Mouse (Mus musculus) MEL (cell line): ENCODE results near the gene Dnm2. TPM values are rescaled to one million over a fixed set of nuclear protein-coding genes. Genes with fewer than 3 reads are reported as not detected.

Experiments used
- DNase-seq: peaks from one replicate; pipeline ENCODE4 v3.0.0; 2011; ENCODE audit warnings: low read depth, low spot score
- H3K27ac ChIP-seq: 2 replicates; pipeline ENCODE4 v1.5.1; 2012; ENCODE audit warnings: low read depth, mild to moderate bottlenecking, control low read depth, low read length, moderate library complexity; ENCODE audit not compliant: control insufficient read depth
- H3K27me3 ChIP-seq, 2 experiments: fragments of 150-350 bp in 1 of 2; sonication (generic) in 1 of 2; 2 replicates each; pipeline ENCODE4 v1.6.1; 2012; ENCODE audit warnings: low read length in 2 of 2, mild to moderate bottlenecking in 2 of 2, improper control_type of control experiment in 1 of 2, moderate library complexity in 1 of 2; ENCODE audit not compliant: insufficient read depth in 2 of 2, control insufficient read depth in 1 of 2
- H3K36me3 ChIP-seq, 2 experiments: 2 replicates each; pipeline ENCODE4 v1.6.1; 2012 to 2014; ENCODE audit warnings: low read length in 2 of 2, improper control_type of control experiment in 1 of 2, inconsistent platforms in 1 of 2, mild to moderate bottlenecking in 1 of 2; ENCODE audit not compliant: insufficient read depth in 2 of 2, control insufficient read depth in 1 of 2
- H3K4me1 ChIP-seq, 2 experiments: fragments of 150-350 bp in 1 of 2; sonication (generic) in 1 of 2; 2 replicates each; pipeline ENCODE4 v1.6.1; 2012; ENCODE audit warnings: low read length in 2 of 2, improper control_type of control experiment in 1 of 2, mild to moderate bottlenecking in 1 of 2; ENCODE audit not compliant: insufficient read depth in 2 of 2, control insufficient read depth in 1 of 2
- H3K4me3 ChIP-seq, 2 experiments: fragments of 150-350 bp in 1 of 2; sonication (generic) in 1 of 2; 2 replicates each; pipeline ENCODE4 v1.5.1; 2012; ENCODE audit warnings: low read depth in 2 of 2, low read length in 2 of 2, mild to moderate bottlenecking in 2 of 2, moderate library complexity in 2 of 2, control low read depth in 1 of 2, improper control_type of control experiment in 1 of 2; ENCODE audit not compliant: control insufficient read depth in 1 of 2, insufficient read depth in 1 of 2
- H3K79me2 ChIP-seq: 2 replicates; pipeline ENCODE4 v1.6.1; 2012; ENCODE audit warnings: mild to moderate bottlenecking, low read length, moderate library complexity; ENCODE audit not compliant: control insufficient read depth, poor library complexity, insufficient read depth
- H3K9ac ChIP-seq: 2 replicates; pipeline ENCODE4 v1.6.1; 2012; ENCODE audit warnings: low read depth, mild to moderate bottlenecking, control low read depth, low read length, moderate library complexity; ENCODE audit not compliant: control insufficient read depth, poor library complexity, severe bottlenecking
- H3K9me3 ChIP-seq: fragments of 150-350 bp; sonication (generic); replicated peaks from 2 replicates; pipeline ENCODE4 v1.6.1; 2012; ENCODE audit warnings: mild to moderate bottlenecking, low read length, improper control_type of control experiment, moderate library complexity; ENCODE audit not compliant: insufficient read depth
- CHD2 ChIP-seq: IDR thresholded peaks from 2 replicates; pipeline ENCODE4 v1.6.1; 2011; ENCODE audit warnings: low read length, improper control_type of control experiment
- CTCF ChIP-seq, 3 experiments: IDR thresholded peaks in 2 of 3; conservative IDR thresholded peaks in 1 of 3; 2 replicates each; pipeline ENCODE4 v1.5.1; 2011 to 2012; ENCODE audit warnings: low read length in 3 of 3, low read depth in 2 of 3, mild to moderate bottlenecking in 2 of 3, improper control_type of control experiment in 1 of 3, inconsistent platforms in 1 of 3, mixed read lengths in 1 of 3, moderate library complexity in 1 of 3; ENCODE audit not compliant: control insufficient read depth in 1 of 3, insufficient read depth in 1 of 3, poor library complexity in 1 of 3, severe bottlenecking in 1 of 3
- ELF1 ChIP-seq: IDR thresholded peaks from 2 replicates; pipeline ENCODE4 v1.6.1; 2014; ENCODE audit warnings: low read depth, mild to moderate bottlenecking, inconsistent platforms, low read length, improper control_type of control experiment, moderate library complexity
- EP300 ChIP-seq, 2 experiments: IDR thresholded peaks; 2 replicates each; pipeline ENCODE4 v1.6.1; 2011; ENCODE audit warnings: improper control_type of control experiment in 2 of 2, low read length in 2 of 2, low read depth in 1 of 2, mild to moderate bottlenecking in 1 of 2
- ETS1 ChIP-seq: IDR thresholded peaks from 2 replicates; pipeline ENCODE4 v1.6.1; 2012; ENCODE audit warnings: low read depth, mild to moderate bottlenecking, inconsistent platforms, low read length, improper control_type of control experiment, moderate library complexity
- GABPA ChIP-seq: IDR thresholded peaks from 2 replicates; pipeline ENCODE4 v1.6.1; 2012; ENCODE audit warnings: low read depth, mild to moderate bottlenecking, inconsistent platforms, low read length, improper control_type of control experiment, moderate library complexity
- GATA1 ChIP-seq: IDR thresholded peaks from 2 replicates; pipeline ENCODE4 v1.6.1; 2011; ENCODE audit warnings: low read depth, low read length, improper control_type of control experiment
- JUND ChIP-seq: IDR thresholded peaks from 2 replicates; pipeline ENCODE4 v1.6.1; 2011; ENCODE audit warnings: low read depth, mild to moderate bottlenecking, improper control_type of control experiment, low read length
- KAT2A ChIP-seq: conservative IDR thresholded peaks from 2 replicates; pipeline ENCODE4 v1.6.1; 2012; ENCODE audit warnings: low read depth, low read length, improper control_type of control experiment, inconsistent platforms
- MAFK ChIP-seq: IDR thresholded peaks from 2 replicates; pipeline ENCODE4 v1.6.1; 2011; ENCODE audit warnings: low read depth, mild to moderate bottlenecking, low read length, improper control_type of control experiment, borderline replicate concordance
- MAX ChIP-seq: IDR thresholded peaks from 2 replicates; pipeline ENCODE4 v1.6.1; 2011; ENCODE audit warnings: low read length, improper control_type of control experiment
- MEF2A ChIP-seq: IDR thresholded peaks from 2 replicates; pipeline ENCODE4 v1.6.1; 2014; ENCODE audit warnings: low read depth, mild to moderate bottlenecking, inconsistent platforms, low read length, improper control_type of control experiment; ENCODE audit not compliant: poor library complexity, insufficient replicate concordance, severe bottlenecking; ENCODE audit errors: extremely low read depth
- MYB ChIP-seq: IDR thresholded peaks from 2 replicates; pipeline ENCODE4 v1.6.1; 2011; ENCODE audit warnings: mild to moderate bottlenecking, low read depth, low read length, improper control_type of control experiment
- NELFE ChIP-seq: IDR thresholded peaks from 2 replicates; pipeline ENCODE4 v1.6.1; 2011; ENCODE audit warnings: low read depth, low read length, improper control_type of control experiment
- NRF1 ChIP-seq: IDR thresholded peaks from 2 replicates; pipeline ENCODE4 v1.6.1; 2014; ENCODE audit warnings: low read depth, mild to moderate bottlenecking, inconsistent platforms, low read length, improper control_type of control experiment, moderate library complexity; ENCODE audit not compliant: poor library complexity, insufficient read depth, severe bottlenecking
- POLR2A ChIP-seq, 2 experiments: IDR thresholded peaks; 2 replicates each; pipeline ENCODE4 v1.6.1; 2011 to 2012; ENCODE audit warnings: low read length in 2 of 2, mild to moderate bottlenecking in 2 of 2, control low read depth in 1 of 2, improper control_type of control experiment in 1 of 2, low read depth in 1 of 2, moderate library complexity in 1 of 2; ENCODE audit not compliant: control insufficient read depth in 1 of 2, insufficient read depth in 1 of 2, poor library complexity in 1 of 2
- POLR2AphosphoS2 ChIP-seq: IDR thresholded peaks from 2 replicates; pipeline ENCODE4 v1.6.1; 2011; ENCODE audit warnings: low read length, improper control_type of control experiment
- POLR2AphosphoS5 ChIP-seq: IDR thresholded peaks from 2 replicates; pipeline ENCODE4 v1.6.1; 2012; ENCODE audit warnings: low read depth, borderline replicate concordance, mild to moderate bottlenecking, inconsistent platforms, low read length, moderate library complexity, mixed read lengths
- SMC3 ChIP-seq: IDR thresholded peaks from 2 replicates; pipeline ENCODE4 v1.6.1; 2011; ENCODE audit warnings: low read depth, low read length, improper control_type of control experiment
- TAL1 ChIP-seq: IDR thresholded peaks from 2 replicates; pipeline ENCODE4 v1.6.1; 2012; ENCODE audit warnings: mild to moderate bottlenecking, inconsistent platforms, low read length, moderate library complexity, mixed read lengths
- TBP ChIP-seq: IDR thresholded peaks from 2 replicates; pipeline ENCODE4 v1.8.0; 2011; ENCODE audit warnings: low read depth, low read length, improper control_type of control experiment
- TCF12 ChIP-seq: IDR thresholded peaks from 2 replicates; pipeline ENCODE4 v1.6.1; 2014; ENCODE audit warnings: low read depth, mild to moderate bottlenecking, inconsistent platforms, low read length, improper control_type of control experiment, moderate library complexity
- UBTF ChIP-seq: IDR thresholded peaks from 2 replicates; pipeline ENCODE4 v1.6.1; 2012; ENCODE audit warnings: low read depth, mild to moderate bottlenecking, inconsistent platforms, low read length, improper control_type of control experiment, moderate library complexity, borderline replicate concordance; ENCODE audit not compliant: insufficient read depth
- USF1 ChIP-seq: IDR thresholded peaks from 2 replicates; pipeline ENCODE4 v1.6.1; 2014; ENCODE audit warnings: low read depth, mild to moderate bottlenecking, inconsistent platforms, low read length, improper control_type of control experiment, moderate library complexity
- USF2 ChIP-seq, 2 experiments: IDR thresholded peaks; 2 replicates each; pipeline ENCODE4 v1.6.1; 2011 to 2012; ENCODE audit warnings: improper control_type of control experiment in 2 of 2, low read length in 2 of 2, borderline replicate concordance in 1 of 2, inconsistent platforms in 1 of 2, low read depth in 1 of 2, mild to moderate bottlenecking in 1 of 2; ENCODE audit not compliant: insufficient read depth in 1 of 2
- ZC3H11A ChIP-seq: IDR thresholded peaks from 2 replicates; pipeline ENCODE4 v1.6.1; 2012; ENCODE audit warnings: low read depth, mild to moderate bottlenecking, inconsistent platforms, low read length, improper control_type of control experiment
- ZKSCAN1 ChIP-seq: IDR thresholded peaks from 2 replicates; pipeline ENCODE4 v1.6.1; 2012; ENCODE audit warnings: low read depth, mild to moderate bottlenecking, inconsistent platforms, low read length, improper control_type of control experiment, moderate library complexity
- ZNF384 ChIP-seq: IDR thresholded peaks from 2 replicates; pipeline ENCODE4 v1.6.1; 2012; ENCODE audit warnings: low read depth, mild to moderate bottlenecking, inconsistent platforms, low read length, improper control_type of control experiment
- polyA plus RNA-seq, 2 experiments: library from polyadenylated mRNA; stranded (reverse) in 1 of 2; unstranded in 1 of 2; fragments of >175 nt in 1 of 2; fragments of >200 nt in 1 of 2; gene quantifications; 2 replicates each; pipeline versions ENCODE4 v1.2.1 to v1.2.4; 2012; ENCODE audit warnings: low replicate concordance in 2 of 2, low read depth in 1 of 2; ENCODE audit not compliant: insufficient read length in 2 of 2, insufficient read depth in 1 of 2, missing spikeins in 1 of 2
- total RNA-seq: library from RNA; depleted of rRNA; stranded (reverse); fragments of 300-350 nt; gene quantifications from 2 replicates; pipeline ENCODE4 v1.2.3, GENCODE M21; 2012

Gene Dnm2
- total and polyA plus RNA-seq, 3 experiments = 117 to 832 (median 237) TPM

- Histone ChIP-seq H3K79me2 (peaks cover 77% of the 10 kb centered on the region), H3K27ac (no peak overlapping the region), H3K27me3 (no peaks in the 10 kb centered on the region), H3K4me1 (peaks cover 14 to 19% of the 10 kb centered on the region in 2 experiments), H3K4me3 (no peak overlapping the region), H3K9ac (no peak overlapping the region), H3K36me3 (peaks cover 24 to 36% of the 10 kb centered on the region in 2 experiments), H3K9me3 (no peaks in the 10 kb centered on the region)
- TF ChIP-seq MEF2A (no peak), EP300 (IDR thresholded peaks at IDR 0.05; ENCODE audit: low read depth in 1 of 2, low read length in 2 of 2) (no peak), JUND (no peak), CTCF (IDR thresholded peaks at IDR 0.05 in 2 of 3, conservative IDR thresholded peaks at IDR 0.05 in 1 of 3; ENCODE audit: control insufficient read depth in 1 of 3, insufficient read depth in 1 of 3, low read depth in 2 of 3, low read length in 3 of 3, poor library complexity in 1 of 3, severe bottlenecking in 1 of 3) (no peak), MAFK (no peak), UBTF (no peak), NRF1 (no peak), POLR2AphosphoS2 (no peak; the same call in 1 of the 2 replicates), TCF12 (no peak), ZNF384 (no peak), NELFE (no peak), TAL1 (no peak), ZKSCAN1 (no peak), TBP (no peak), ELF1 (no peak)
- DNase-seq = no peak
Observed at GRCm38 (mm10) chr9:21551049-21551448, 126.3 kb downstream of the Dnm2 start.

GRCm38 (mm10) chr9:21553607-21554273 is 129.0 kb downstream of the Dnm2 start:
- Histone ChIP-seq H3K27ac (no peak overlapping the region), H3K9me3 (no peaks in the 10 kb centered on the region), H3K79me2 (peaks cover 74% of the 10 kb centered on the region), H3K27me3 (no peaks in the 10 kb centered on the region), H3K4me3 (no peak overlapping the region), H3K4me1 (peaks cover 23 to 29% of the 10 kb centered on the region in 2 experiments), H3K9ac (no peak overlapping the region), H3K36me3 (peaks cover 33 to 53% of the 10 kb centered on the region in 2 experiments)
- no peak for DNase-seq
- TF ChIP-seq GABPA = no peak
- TF ChIP-seq CHD2 = no peak
- TF ChIP-seq USF2 (IDR thresholded peaks at IDR 0.05; ENCODE audit: borderline replicate concordance in 1 of 2, insufficient read depth in 1 of 2, low read depth in 1 of 2, low read length in 2 of 2) = no peak
- no peak for TF ChIP-seq MYB
- no peak for TF ChIP-seq KAT2A
- no peak for TF ChIP-seq MAX
- TF ChIP-seq GATA1 = no peak
- TF ChIP-seq ZNF384 = no peak
- no peak for TF ChIP-seq POLR2AphosphoS5
- TF ChIP-seq POLR2A (IDR thresholded peaks at IDR 0.05; ENCODE audit: control insufficient read depth in 1 of 2, insufficient read depth in 1 of 2, low read depth in 1 of 2, low read length in 2 of 2, poor library complexity in 1 of 2) = no peak; a peak in 1 of 4 replicates
- no peak for TF ChIP-seq USF1
- no peak for TF ChIP-seq ETS1
- no peak for TF ChIP-seq ZC3H11A
- no peak for TF ChIP-seq NRF1
- TF ChIP-seq SMC3 = no peak
- no peak for TF ChIP-seq CTCF (IDR thresholded peaks at IDR 0.05 in 2 of 3, conservative IDR thresholded peaks at IDR 0.05 in 1 of 3; ENCODE audit: control insufficient read depth in 1 of 3, insufficient read depth in 1 of 3, low read depth in 2 of 3, low read length in 3 of 3, poor library complexity in 1 of 3, severe bottlenecking in 1 of 3)
- no peak for TF ChIP-seq TBP
- no peak for TF ChIP-seq UBTF
- TF ChIP-seq EP300 (IDR thresholded peaks at IDR 0.05; ENCODE audit: low read depth in 1 of 2, low read length in 2 of 2) = no peak
